Mouse (Mus musculus) adrenal gland, postnatal 14 days (tissue): ENCODE results near the gene Kbtbd2. TPM values are rescaled to one million over a fixed set of nuclear protein-coding genes. Genes with fewer than 3 reads are reported as not detected.

ENCODE experiments used
- DNase-seq: peaks from one replicate; pipeline ENCODE4 v3.0.0; 2021; ENCODE audit warnings: mixed read lengths
- long read RNA-seq, 2 experiments: library from polyadenylated mRNA; stranded (forward); transcript quantifications; one replicate each; pipeline ENCODE4 v2.0.0; 2021
- total RNA-seq: library from RNA; stranded (reverse); gene quantifications from 2 replicates; pipeline ENCODE4 v1.2.3, GENCODE M21; 2021

Kbtbd2 gene
- 36.7 and 37.6 TPM in 2 replicates for total RNA-seq
- long read RNA-seq, experiment 1, transcript Kbtbd2-202 (4 exons, 3,816 nt), result major isoform, 14 of 18 reads
- long read RNA-seq, experiment 1, partial matches to known transcripts, result 2 of 18 reads
- long read RNA-seq, experiment 1, other reads (novel, unspliced or antisense), result 1 of 18 reads
- long read RNA-seq, experiment 2, transcript Kbtbd2-202 (4 exons, 3,816 nt), result major isoform, 5 of 8 reads
- long read RNA-seq, experiment 2, partial matches to known transcripts, result 0 of 8 reads
- long read RNA-seq, experiment 2, other reads (novel, unspliced or antisense), result 2 of 8 reads

GRCm38 (mm10) chr6:56797311-56798151 lies at the start of gene Kbtbd2:
Gene Kbtbd2 (minus strand): TSS chr6:56797813.
- peak; percentile 98 for DNase-seq

DNA sequence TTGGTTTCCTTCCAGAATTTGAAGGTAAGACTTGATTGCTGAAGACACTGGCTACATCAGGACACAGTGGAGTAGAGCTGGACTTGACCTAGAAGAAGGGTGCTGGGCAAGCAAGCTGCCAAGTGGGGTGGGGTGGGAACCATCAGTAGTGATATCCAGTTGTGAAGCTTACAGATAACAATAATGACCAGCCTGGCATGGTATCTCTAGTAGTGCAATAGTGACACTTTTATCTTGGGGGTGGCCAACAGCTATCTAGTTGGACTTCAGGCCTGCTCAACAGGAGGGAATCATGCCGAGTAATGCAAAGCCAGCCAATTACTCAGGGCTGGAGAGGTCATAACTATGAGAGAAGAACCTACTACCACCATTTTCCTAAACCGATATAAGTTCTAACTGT lies 46.8 kb upstream of the Kbtbd2 start:
- no peak for DNase-seq

DNA sequence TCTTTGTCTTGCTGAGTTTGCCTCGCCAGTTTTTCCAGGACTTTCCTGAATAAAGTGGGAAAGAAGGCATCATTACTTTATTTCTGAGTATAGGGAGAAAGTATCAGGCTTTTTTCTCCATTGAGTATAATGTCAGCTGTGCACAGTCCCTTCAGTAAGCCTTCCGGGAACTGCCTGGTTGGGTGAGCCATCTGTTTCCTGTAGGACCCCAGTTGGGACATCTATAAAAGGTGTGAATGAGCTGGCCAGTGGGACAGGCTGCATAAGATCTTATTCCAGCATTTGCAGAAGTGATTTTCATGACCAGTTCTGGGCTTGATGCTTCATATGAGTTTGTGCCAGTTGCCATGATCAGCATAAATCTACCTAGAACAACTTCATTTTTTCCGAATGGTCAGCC lies 45.6 kb upstream of the Kbtbd2 start:
- no peak for DNase-seq

DNA sequence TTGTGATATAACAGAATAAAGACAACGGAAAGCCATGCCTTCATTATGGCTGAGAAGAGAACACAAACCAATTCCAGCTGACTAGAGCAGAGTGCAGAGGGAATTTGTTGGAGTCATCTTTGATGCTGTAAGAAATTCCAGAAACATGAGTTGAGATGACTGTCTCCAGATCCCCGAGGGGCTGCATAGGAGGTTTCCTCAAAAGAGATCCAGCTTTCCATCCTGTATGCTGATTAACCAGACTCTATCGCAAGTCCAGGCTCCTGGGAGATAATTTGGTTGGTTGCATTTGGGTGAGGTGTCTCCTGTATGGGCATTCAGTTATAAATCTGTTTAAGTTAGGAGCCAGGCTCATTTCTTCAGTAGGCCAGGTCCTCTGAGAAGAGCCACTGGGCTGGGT lies 40.0 kb upstream of the Kbtbd2 start:
- no peak for DNase-seq

DNA sequence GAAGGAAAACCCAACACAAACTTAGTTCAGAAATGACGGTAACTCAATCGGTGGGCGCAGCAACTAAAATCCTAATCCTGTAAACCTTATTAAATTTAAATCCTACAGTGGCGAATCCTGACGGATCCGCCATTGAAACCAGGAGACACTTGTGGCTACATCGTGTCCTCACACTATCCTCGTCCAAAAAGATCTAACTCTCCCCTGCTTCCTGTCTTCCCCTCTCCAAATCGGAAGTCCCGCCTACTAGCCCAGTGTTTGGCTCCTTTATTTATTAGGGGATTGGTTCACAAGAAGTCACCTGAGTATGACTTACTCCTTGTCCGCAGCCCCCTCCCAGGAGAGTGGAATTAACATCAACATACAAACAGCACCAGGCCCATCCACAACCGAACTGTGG lies 39.6 kb upstream of the Kbtbd2 start:
- no peak for DNase-seq

GRCm38 (mm10) chr6:56835532-56835931 lies 37.9 kb upstream of the Kbtbd2 start:
- DNase-seq, result no peak

DNA sequence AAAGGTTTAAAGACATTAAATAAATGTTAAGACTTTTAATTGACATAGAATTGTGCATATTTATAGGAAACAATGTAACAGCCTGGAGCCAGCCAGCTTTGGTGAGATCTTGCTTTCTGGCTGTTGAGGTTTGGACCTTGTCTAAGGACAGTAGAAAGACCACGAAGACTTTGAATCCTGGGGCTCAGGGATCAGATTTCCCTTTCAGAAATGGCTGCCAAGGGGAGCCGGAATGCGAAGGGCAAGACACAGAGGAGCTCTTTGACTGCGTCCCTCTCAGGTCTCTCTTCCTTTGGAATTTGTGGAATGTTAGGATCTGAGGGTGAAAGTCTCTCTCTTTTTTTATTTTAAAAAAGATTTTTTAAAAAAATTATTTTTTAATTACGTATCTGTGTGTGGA lies 37.2 kb upstream of the Kbtbd2 start:
- DNase-seq, result no peak

DNA sequence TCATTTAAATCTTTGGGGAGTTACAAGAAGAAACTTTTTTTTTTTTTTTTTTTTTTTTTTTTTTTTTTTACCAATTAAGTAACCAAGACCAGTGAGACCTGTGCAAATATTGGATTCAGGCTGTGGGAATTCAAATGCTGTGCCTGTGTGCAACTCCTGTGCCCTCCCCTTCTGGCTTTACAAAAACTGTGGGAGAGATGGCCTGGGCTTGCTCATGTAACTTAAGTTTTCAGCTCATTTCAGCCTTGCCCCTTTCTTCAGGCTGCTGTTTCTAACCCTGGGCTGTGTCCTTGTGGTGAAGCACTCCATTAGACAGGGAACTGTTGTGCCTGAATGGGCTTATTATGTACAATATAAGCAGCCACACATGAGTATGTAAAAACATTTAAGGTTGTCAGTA lies 35.2 kb upstream of the Kbtbd2 start:
- peak; percentile 14 for DNase-seq

- DNase-seq, result no peak
Observed at GRCm38 (mm10) chr6:56832407-56832796, 34.8 kb upstream of the Kbtbd2 start.

DNA sequence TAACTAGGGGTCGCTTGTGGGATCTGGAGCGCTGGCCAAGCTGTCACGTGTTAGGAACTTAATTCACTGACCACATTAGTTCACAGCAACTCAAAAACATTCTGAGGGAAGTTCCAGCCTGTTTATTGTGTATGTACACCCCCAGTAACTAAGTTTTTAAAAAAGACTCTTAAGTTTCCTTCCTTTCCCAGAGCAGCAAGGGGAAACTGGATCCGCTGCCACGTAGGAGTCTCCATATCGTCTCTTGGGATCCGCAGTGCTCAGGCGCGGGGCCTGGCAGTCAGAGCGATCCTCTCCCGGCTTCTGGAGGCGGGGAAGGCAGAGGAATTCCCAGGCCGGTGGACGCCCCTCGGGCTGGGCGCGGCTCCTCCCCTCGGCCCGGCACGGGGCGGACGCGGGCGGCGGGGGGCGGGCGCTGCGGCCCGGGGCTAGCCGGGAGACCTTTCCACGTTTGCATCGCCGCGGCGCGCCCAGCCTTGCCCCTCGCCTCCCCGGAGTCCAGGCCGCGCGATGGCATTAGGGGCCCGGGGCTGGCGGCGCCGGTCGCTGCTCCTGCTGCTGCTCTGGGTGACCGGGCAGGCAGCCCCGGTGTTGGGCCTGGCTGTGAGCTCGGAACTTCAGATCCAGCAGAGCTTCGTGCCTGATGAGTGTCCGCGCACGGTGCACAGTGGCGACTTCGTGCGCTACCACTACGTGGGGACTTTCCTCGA lies 34.2 kb upstream of the Kbtbd2 start, which contains the start of gene Fkbp9:
Fkbp9 (plus strand) TSS at position 363 of the 710 bp plus-strand sequence.
- peak; percentile 93 for DNase-seq

GRCm38 (mm10) chr6:56825657-56826056 lies 28.0 kb upstream of the Kbtbd2 start:
- DNase-seq, result no peak

- no peak for DNase-seq
Observed at GRCm38 (mm10) chr6:56819124-56819487, 21.5 kb upstream of the Kbtbd2 start.

DNA sequence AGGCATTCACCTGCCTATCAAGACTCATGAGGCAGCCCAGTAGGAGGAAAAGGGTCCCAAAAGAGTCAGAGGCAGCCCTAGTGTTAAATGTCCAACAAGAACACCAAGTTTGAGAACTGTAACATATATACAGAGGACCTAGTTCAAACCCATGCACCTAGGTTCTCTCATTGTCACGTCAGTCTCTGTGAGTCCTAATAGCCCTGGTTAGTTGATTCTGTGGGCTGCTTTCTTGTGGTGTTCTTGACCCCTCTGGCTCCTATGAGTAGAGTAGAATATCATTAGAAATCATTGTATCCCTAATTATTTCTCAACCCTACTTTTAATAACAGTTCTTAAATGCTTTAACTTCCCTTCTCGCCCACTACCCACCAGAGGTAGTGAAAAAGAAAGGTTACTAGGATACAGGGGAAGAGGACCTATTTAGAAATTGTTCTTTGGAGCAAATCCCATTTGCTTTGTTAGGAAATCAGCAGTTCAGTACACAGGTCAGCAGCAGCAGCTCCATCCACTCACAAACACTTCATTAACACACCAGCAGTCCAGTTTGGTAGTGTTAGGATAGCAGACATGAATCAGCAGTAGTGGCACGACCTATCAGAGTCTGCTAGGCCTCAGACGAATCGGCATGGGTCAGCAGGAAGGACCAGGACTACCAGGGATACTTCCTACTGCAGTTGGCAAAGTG lies 21.0 kb upstream of the Kbtbd2 start:
- no peak for DNase-seq

DNA sequence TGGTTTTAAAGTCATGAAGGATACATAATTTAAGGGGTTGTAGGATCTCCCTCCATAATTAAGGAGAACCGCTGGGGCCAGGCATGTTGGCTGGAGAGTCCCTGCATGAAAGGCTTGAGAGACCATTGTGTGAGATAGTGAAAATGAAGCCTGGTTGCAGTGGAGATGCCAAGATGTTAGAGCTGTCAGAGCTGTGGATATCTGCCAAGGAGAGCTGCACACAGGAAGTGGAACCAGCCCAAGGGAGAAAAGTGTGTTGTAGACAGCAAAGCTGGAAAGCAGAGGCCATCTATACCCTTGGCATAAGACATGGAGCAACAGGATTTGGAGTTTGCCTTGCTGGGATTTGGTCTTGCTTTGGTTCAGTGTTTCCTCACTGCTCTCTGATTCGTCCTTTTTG lies 15.7 kb upstream of the Kbtbd2 start:
- DNase-seq, result no peak

DNA sequence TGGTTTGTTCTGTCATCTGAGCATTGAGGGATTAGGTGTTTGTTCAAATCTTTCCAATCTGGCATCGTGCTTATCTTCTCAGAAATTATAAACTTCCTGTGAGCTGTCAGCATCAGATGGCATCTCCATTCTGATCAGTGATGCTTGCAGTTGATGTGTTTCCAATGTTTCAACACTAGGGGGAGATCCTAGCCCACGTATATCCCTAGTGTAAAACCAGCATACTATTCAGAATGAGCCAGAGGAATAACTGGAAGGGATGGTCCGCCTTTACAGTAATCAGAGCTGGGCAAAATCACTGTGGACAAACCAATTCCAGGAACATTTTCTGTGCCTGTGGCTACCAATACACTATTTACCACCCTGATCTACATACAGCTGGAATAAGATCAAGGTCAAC lies 11.0 kb upstream of the Kbtbd2 start:
- DNase-seq, result peak; percentile 39

GRCm38 (mm10) chr6:56806195-56806594 lies 8.6 kb upstream of the Kbtbd2 start:
- no peak for DNase-seq

- DNase-seq, result no peak
Observed at GRCm38 (mm10) chr6:56805026-56805425, 7.4 kb upstream of the Kbtbd2 start.

- no peak for DNase-seq
Observed at GRCm38 (mm10) chr6:56798152-56798465, 496 bp upstream of the Kbtbd2 start.

GRCm38 (mm10) chr6:56796668-56797141 lies 908 bp downstream of the Kbtbd2 start:
- DNase-seq, result peak; percentile 66

GRCm38 (mm10) chr6:56796232-56796631 lies 1.4 kb downstream of the Kbtbd2 start:
- no peak for DNase-seq

GRCm38 (mm10) chr6:56794834-56795233 lies 2.8 kb downstream of the Kbtbd2 start:
- no peak for DNase-seq

GRCm38 (mm10) chr6:56789336-56789735 lies 8.3 kb downstream of the Kbtbd2 start:
- DNase-seq, result no peak
